Mouse (Mus musculus): ENCODE results near the gene Aqp7.

DNA sequence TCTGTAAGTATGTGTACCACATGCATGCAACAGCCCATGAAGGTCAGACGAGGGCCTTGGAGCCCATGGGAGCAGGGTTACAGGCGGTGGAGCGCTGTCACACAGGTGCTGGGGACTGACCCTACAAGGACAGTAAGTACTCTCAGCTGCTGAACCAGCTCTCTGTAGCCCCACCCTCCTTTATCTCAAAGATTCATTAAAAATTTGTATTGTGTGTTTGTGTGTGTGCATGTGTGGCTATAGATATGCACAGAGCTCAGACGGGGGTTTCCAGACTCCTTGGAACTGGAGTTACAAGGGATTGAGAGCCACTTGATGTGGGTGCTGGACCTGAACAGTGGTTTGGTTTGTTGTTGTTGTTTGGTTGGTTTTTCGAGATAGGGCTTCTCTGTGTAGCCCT is 33.8 kb upstream of the Aqp7 start:
- no peak for TF ChIP-seq POLR2A (IDR thresholded peaks at IDR 0.05; ENCODE audit: low read depth, low read length)
- TF ChIP-seq CTCF (conservative IDR thresholded peaks at IDR 0.05 in 1 of 2, IDR thresholded peaks at IDR 0.05 in 1 of 2; ENCODE audit: low read depth in 2 of 2, low read length in 2 of 2), result no peak
- no peak for TF ChIP-seq TCF12 (IDR thresholded peaks at IDR 0.05; ENCODE audit: low read depth, low read length)
- no peak for TF ChIP-seq ZNF384 (IDR thresholded peaks at IDR 0.05; ENCODE audit: low read depth, low read length)
- no peak for TF ChIP-seq ELF1 (IDR thresholded peaks at IDR 0.05; ENCODE audit: low read depth, low read length)

Measured in CH12.LX (cell line).